In the genomic region with DNA sequence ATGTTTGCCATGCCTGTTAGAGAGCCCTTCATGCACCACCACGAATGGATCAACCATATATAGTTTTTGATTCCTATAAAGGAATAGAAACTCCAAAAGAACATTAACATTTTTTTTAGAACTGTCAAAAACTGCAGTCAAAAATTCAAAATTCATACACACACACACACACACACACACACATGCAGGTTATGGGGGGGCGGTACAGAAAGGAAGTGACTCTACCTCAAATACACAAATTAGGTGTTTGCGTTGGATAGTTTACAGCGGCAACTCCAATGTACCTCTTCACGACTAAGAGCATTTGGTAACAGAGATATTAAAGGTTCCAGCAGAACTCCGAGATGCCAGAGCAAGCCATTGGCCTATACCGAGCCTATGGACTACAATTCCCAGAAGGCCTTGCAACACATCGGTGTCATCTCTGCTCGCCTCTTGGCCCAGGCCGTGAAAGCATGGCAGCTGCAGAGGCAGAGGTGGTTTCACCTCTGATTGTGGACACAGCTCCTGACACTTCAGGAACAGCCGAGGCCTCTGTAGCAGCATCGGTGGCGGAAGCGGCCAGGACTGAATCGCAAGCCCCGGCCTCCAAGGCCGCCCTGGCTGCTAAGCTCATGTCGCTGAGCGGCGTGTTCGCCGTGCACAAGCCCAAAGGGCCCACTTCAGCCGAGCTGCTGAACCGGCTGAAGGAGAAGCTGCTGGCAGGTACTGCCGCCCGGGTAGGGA, we compare ENCODE assay signal across 8 mouse cellular contexts. TPM values are rescaled to one million over a fixed set of nuclear protein-coding genes. Genes with fewer than 3 reads are reported as not detected.
DNase-seq lines count a peak whose midpoint lies in the region; ATAC-seq lines count a peak whose summit lies in the region.

Gene Trub1, plus strand, starts transcription at position 421 of the 726 bp plus-strand sequence.

- peaks cover 9% of the 10 kb centered on the region for H3K4me1 ChIP-seq in lung, embryonic 16.5 days (replicated peaks; ENCODE audit: control insufficient read depth, insufficient read depth, low read length)

- no peaks in the 10 kb centered on the region for H3K36me3 ChIP-seq in lung, embryonic 16.5 days (ENCODE audit: control insufficient read depth, insufficient read depth, low read length)

- DNase-seq in MN1 (ENCODE audit: low spot score): peak; percentile 88
- peak; percentile 80 for DNase-seq in cerebellum, adult 8-10 months
- DNase-seq in forelimb bud, embryonic 11.5 days (ENCODE audit: low read depth, low spot score): peak; percentile 81
- DNase-seq in layer of hippocampus, adult 9-10 months (ENCODE audit: low spot score): peak; percentile 84
- peak; percentile 72 for DNase-seq in ovary, postnatal 10 days (ENCODE audit: low spot score)
- peak; percentile 67 to 75 for DNase-seq in thymus, postnatal 10 days (ENCODE audit: low spot score in 2 of 2)

- no peaks in the 10 kb centered on the region for H3K27me3 ChIP-seq in lung, embryonic 16.5 days (ENCODE audit: control insufficient read depth, insufficient read depth, low read depth, low read length)

- peak within 1 kb of the TSS; percentile 92 for H3K9ac ChIP-seq in lung, embryonic 16.5 days (ENCODE audit: low read length)

- H3K4me3 ChIP-seq in lung, embryonic 16.5 days (ENCODE audit: low read length): peak within 1 kb of the TSS; percentile 94

- ATAC-seq in hematopoietic stem cell, adult 5-6 weeks (replicated peaks in 1 of 2; ENCODE audit: insufficient read depth in 1 of 2, low FRiP score in 2 of 2, low TSS enrichment in 1 of 2, low read depth in 1 of 2, poor library complexity in 2 of 2, severe bottlenecking in 2 of 2): peak; percentile 99
- peak; percentile 98 for ATAC-seq in lung, embryonic 16.5 days (ENCODE audit: low read depth)

- peak within 1 kb of the TSS; percentile 85 for H3K27ac ChIP-seq in lung, embryonic 16.5 days (ENCODE audit: low read length)

- peak within 1 kb of the TSS; percentile 82 for H3K4me2 ChIP-seq in lung, embryonic 16.5 days (ENCODE audit: low read depth, low read length)

- no peaks in the 10 kb centered on the region for H3K9me3 ChIP-seq in lung, embryonic 16.5 days (ENCODE audit: control insufficient read depth, low read length)

- 4% methylated on average over 26 of the region's 26 CpGs for WGBS in lung, embryonic 16.5 days

RNA-seq across cellular contexts. Expression of gene Trub1, which starts in this region (rescaled TPM):
- total RNA-seq in hematopoietic stem cell, adult 5-6 weeks (2017): 19.8 and 20.8 TPM in 2 replicates
- polyA plus RNA-seq in lung, embryonic 16.5 days (2015; fragmentation: Nextera tagmentation; extraction: Ambion mirVana): 21.4 and 24.2 TPM in 2 replicates

Comparison
In these comparisons a context has a peak if more than half of its experiments do, and no peak if none do; other contexts are left out.
1. Peak in every context shown above with its lines: DNase-seq, ATAC-seq, H3K4me3 ChIP-seq and H3K27ac ChIP-seq.